Mouse (Mus musculus) megakaryocyte, embryonic 14.5 days (primary cell): ENCODE data around the gene Capn11.

Experiments used
- FLI1 ChIP-seq: IDR thresholded peaks from 2 replicates; pipeline ENCODE4 v1.6.1; 2012; ENCODE audit warnings: low read length, inconsistent platforms, mixed read lengths
- GATA1 ChIP-seq: IDR thresholded peaks from 3 replicates; pipeline ENCODE4 v1.6.1; 2012; ENCODE audit warnings: mixed read lengths, low read length, inconsistent platforms, borderline replicate concordance

GRCm38 (mm10) chr17:45618941-45619385, 40.2 kb downstream of the Capn11 start:
- TF ChIP-seq FLI1 (no peak), GATA1 (no peak)
